Mouse (Mus musculus) B cell, adult (primary cell): Measurements from ENCODE around the gene B9d1. TPM values are rescaled to one million over a fixed set of nuclear protein-coding genes. Genes with fewer than 3 reads are reported as not detected.

Experiments used
- total RNA-seq: library from RNA; stranded (reverse); gene quantifications from 4 replicates; pipeline ENCODE4 v1.2.4, GENCODE M21; 2023; ENCODE audit not compliant: inconsistent age

B9d1 gene
- total RNA-seq, result 0.93 to 1.6 TPM in 2 of 4 replicates, not detected in the others

DNA sequence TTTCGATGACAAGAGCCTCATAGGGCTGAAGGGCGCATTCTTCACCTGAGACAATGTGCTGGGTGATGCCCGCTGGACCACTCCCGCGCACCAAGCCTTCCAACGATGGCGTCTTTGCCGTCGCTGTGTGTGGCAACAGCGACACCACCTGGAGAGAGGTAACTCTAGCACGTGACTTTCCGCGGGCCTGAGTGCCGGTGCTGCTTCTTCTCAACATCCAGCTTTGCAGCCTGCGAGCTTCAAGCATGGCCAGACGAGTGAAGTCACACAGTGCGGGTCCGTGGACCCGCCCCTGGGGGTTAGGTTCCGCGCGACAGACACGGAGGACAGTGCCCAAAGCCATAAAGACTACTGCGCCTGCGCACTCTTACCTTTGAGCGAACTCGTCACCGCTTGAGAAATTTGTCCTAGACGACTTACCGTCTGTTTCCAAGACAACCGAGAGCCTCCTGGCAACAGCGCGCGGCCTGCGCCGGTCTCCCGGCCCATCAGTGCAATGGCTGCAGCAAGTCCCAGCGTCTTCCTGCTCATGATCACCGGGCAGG is at the start of gene B9d1:
B9d1 (plus strand) TSS at position 432 of the 545 bp plus-strand sequence.

DNA sequence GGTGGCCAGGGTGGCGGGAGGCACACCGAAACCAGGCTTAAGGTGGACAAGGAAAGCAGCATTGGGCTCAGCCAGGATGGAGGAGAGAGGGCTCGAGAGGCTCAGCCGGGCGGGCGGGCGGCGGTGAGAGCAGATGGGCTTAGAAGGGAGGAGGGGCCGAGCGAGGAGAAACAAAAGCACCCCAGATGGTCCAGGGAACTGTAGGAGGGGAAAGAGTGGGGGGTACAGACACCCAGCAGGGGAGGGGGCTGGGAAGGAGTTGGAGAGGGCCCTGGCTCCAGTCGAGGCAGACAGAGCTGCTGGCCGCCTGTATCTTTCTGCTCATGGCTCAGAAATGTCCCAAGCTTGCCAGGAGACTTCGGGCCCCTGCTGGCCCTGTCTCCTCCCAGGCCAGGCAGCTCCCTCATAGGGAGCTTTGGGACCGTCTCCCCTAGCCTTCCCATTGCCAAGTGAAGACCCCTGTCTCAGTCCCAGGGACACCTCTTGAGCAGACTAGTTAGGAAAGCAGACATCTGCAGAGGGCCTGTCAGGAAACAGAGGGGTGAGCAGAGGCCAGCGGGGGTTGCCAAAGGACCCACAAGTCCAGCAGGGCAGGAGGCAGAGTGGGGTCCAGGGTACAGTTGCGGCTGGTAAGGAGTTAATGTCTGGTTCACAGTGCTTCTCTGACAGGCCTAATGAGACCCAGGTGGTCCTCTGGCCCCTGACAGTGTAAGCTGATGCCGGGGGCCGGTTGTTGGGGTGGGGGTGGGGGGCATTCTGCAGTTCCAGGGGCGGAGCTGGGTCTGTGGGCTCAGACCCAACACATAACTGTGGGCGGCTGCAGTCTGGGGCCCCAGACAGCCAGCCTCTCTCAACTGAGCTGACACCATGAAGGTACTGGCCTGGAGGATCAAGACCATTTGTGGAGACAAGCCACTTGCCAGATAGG is 20.1 kb upstream of the B9d1 start, which contains the start of gene Mfap4:
Mfap4 (plus strand) TSS at position 819 of the 928 bp plus-strand sequence.

DNA sequence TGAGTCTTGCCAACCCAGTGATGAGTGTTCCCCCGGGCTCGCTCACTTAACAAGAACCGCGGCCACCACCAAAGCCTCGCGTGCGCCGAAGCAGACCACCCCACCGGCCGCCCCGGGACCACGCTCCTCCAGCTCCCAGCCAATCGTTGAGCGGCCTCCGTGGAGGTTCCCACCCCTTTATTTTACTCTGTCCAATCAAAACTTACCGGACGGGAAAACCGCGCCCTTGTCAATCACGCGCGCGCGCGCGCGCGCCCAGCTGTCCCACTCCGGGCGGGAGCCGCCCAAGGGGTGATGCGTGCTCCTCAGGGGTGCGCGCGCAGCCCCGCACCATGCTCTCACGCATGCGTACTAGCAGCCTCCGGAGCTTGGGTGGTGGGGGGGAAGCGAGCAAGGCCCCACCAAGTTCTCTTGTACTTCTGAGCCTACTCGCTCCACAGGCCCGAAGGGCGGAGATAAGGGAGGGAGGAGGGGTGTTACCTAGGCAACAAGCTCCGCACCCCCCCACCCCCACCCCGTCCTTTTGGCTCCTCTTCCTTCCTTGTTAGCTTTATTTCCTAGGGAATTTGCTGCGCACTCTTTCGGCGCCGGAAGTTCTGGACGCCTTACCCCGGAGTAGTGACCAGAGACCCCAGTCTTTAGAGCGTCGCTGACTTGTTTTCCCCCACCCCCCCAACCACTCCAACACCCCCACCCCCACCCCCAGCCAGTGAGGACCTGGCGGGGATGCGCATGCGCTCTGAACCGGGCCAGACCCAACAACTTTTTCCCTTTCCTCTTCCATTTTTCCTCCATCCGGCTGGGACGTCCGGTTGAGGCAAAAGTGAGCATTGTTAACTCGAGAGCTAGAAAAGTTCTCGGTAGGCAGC is 10.6 kb upstream of the B9d1 start, which contains the start of gene Mapk7:
Mapk7 (minus strand) TSS at position 278 of the 869 bp plus-strand sequence.

Other genes with a start within 250 kb of the B9d1 start
- 44.6 to 50.7 TPM (median 48.5 TPM) in 4 replicates for gene Aldh3a2, start 237.7 kb upstream of the B9d1 start, total RNA-seq
- not detected in 4 replicates for gene Slc47a2, start 162.3 kb upstream of the B9d1 start, total RNA-seq
- gene Slc47a1, start 126.8 kb upstream of the B9d1 start, total RNA-seq, result not detected in 4 replicates
- not detected in 4 replicates for gene Rnf112, start 51.0 kb upstream of the B9d1 start, total RNA-seq
- gene Mfap4, start 19.7 kb upstream of the B9d1 start, total RNA-seq, result not detected in 4 replicates
- 23.1 to 26.2 TPM (median 25.5 TPM) in 4 replicates for gene Mapk7, start 10.7 kb upstream of the B9d1 start, total RNA-seq
- gene Epn2, start 74.5 kb downstream of the B9d1 start, total RNA-seq, result 3.2 to 8.6 TPM (median 5.8 TPM) in 4 replicates
- 246 to 292 TPM (median 254 TPM) in 4 replicates for gene Grap, start 148.1 kb downstream of the B9d1 start, total RNA-seq
- 4.4 to 6.0 TPM (median 4.9 TPM) in 4 replicates for gene Fam83g, start 178.9 kb downstream of the B9d1 start, total RNA-seq
- 0.27 TPM in 1 of 4 replicates, not detected in the others for gene Slc5a10, start 215.7 kb downstream of the B9d1 start, total RNA-seq